Mouse (Mus musculus) liver, postnatal 0 days (tissue): ENCODE results near the gene Sptssa. TPM values are rescaled to one million over a fixed set of nuclear protein-coding genes. Genes with fewer than 3 reads are reported as not detected.

Source experiments
- ATAC-seq: fragments of 200-750 bp; cut with Nextera tagmentation; 2 replicates; pipeline ENCODE4 v1.8.0; 2017; ENCODE audit warnings: mild to moderate bottlenecking, moderate library complexity
- DNase-seq: peaks from one replicate; pipeline ENCODE4 v3.0.0-alpha.2; 2016
- H3K27ac ChIP-seq: fragments of 300-500 bp; sonication (generic); 2 replicates; pipeline ENCODE4 v1.5.1; 2014; ENCODE audit warnings: antibody characterized with exemption, moderate library complexity, mild to moderate bottlenecking, low read depth
- H3K27me3 ChIP-seq: fragments of 300-500 bp; sonication (generic); 2 replicates; pipeline ENCODE4 v1.6.1; 2014; ENCODE audit warnings: low read length, control low read depth, mixed read lengths; ENCODE audit not compliant: insufficient read depth
- H3K36me3 ChIP-seq: fragments of 300-500 bp; sonication (generic); replicated peaks from 2 replicates; pipeline ENCODE4 v1.6.1; 2014; ENCODE audit warnings: mild to moderate bottlenecking, control low read depth, low read length, moderate library complexity, mixed read lengths; ENCODE audit not compliant: insufficient read depth
- H3K4me1 ChIP-seq: fragments of 300-500 bp; sonication (generic); 2 replicates; pipeline ENCODE4 v1.6.1; 2014; ENCODE audit warnings: antibody characterized with exemption, mild to moderate bottlenecking, control low read depth; ENCODE audit not compliant: insufficient read depth
- H3K4me2 ChIP-seq: fragments of 300-500 bp; sonication (generic); 2 replicates; pipeline ENCODE4 v1.6.1; 2014; ENCODE audit warnings: low read depth, mild to moderate bottlenecking, low read length, moderate library complexity, mixed read lengths
- H3K4me3 ChIP-seq: fragments of 300-500 bp; sonication (generic); 2 replicates; pipeline ENCODE4 v1.5.1; 2014; ENCODE audit warnings: low read depth, low read length
- H3K9ac ChIP-seq: fragments of 300-500 bp; sonication (generic); replicated peaks from 2 replicates; pipeline ENCODE4 v1.6.1; 2014; ENCODE audit warnings: mild to moderate bottlenecking, moderate library complexity
- H3K9me3 ChIP-seq: fragments of 300-500 bp; sonication (generic); 2 replicates; pipeline ENCODE4 v1.6.1; 2016; ENCODE audit warnings: mild to moderate bottlenecking, control low read depth, low read length, mixed read lengths
- CTCF ChIP-seq: sonication (generic); IDR thresholded peaks from 2 replicates; pipeline ENCODE4 v1.5.1; 2016; ENCODE audit warnings: antibody characterized with exemption, low read depth
- EP300 ChIP-seq: IDR thresholded peaks from 2 replicates; pipeline ENCODE4 v1.6.1; 2016; ENCODE audit warnings: antibody characterized with exemption, low read depth, mild to moderate bottlenecking
- WGBS: fragments of 180-500 bp; shearing (Covaris S2); extraction: QIAGEN DNeasy Blood & Tissue Kit; methylation state at CpG from one replicate; pipeline ENCODE4 v1.1.7; 2014; ENCODE audit not compliant: insufficient replicate concordance; 5-methylcytosine and 5-hydroxymethylcytosine counted together
- polyA plus RNA-seq: library from polyadenylated mRNA; unstranded; fragments of >200 nt; fragmentation: Nextera tagmentation; extraction: Ambion mirVana; gene quantifications from 2 replicates; pipeline ENCODE4 v1.2.1, GENCODE M21; 2015

Sptssa gene
- polyA plus RNA-seq, 1 experiment from 2014 or later = 119 TPM

- Histone ChIP-seq H3K36me3 (no peaks in the 10 kb centered on the region; the same call in 1 of the 2 replicates), H3K4me3 (no peak overlapping the region), H3K9ac (no peak overlapping the region), H3K9me3 (no peaks in the 10 kb centered on the region), H3K27me3 (no peaks in the 10 kb centered on the region), H3K27ac (peak overlapping the region; percentile 35; the same call in 1 of the 2 replicates), H3K4me2 (peak overlapping the region; percentile 28; the same call in 1 of the 2 replicates), H3K4me1 (peaks cover 35% of the 10 kb centered on the region)
- DNase-seq (peak; percentile 30), ATAC-seq (no peak)
- no peak for TF ChIP-seq EP300
- no peak for TF ChIP-seq CTCF
- WGBS = 50% methylated on average over 12 of the region's 12 CpGs
These were observed 4.0 kb downstream of the Sptssa start for GRCm38 (mm10) chr12:54652346-54652745.

GRCm38 (mm10) chr12:54651820-54652219 is 4.6 kb downstream of the Sptssa start:
- Histone ChIP-seq H3K27me3 (no peaks in the 10 kb centered on the region), H3K27ac (peak overlapping the region; percentile 35; the same call in 1 of the 2 replicates), H3K4me1 (peaks cover 30% of the 10 kb centered on the region), H3K4me2 (peak overlapping the region; percentile 28; the same call in 1 of the 2 replicates), H3K4me3 (no peak overlapping the region), H3K36me3 (no peaks in the 10 kb centered on the region; the same call in 1 of the 2 replicates), H3K9me3 (no peaks in the 10 kb centered on the region), H3K9ac (no peak overlapping the region)
- TF ChIP-seq EP300 (no peak), CTCF (no peak)
- no peak for DNase-seq
- 39% methylated on average over 8 of the region's 8 CpGs for WGBS
- ATAC-seq = no peak

- Histone ChIP-seq H3K9ac (no peak overlapping the region), H3K4me3 (no peak overlapping the region), H3K4me1 (peaks cover 28% of the 10 kb centered on the region), H3K27ac (no peak overlapping the region), H3K27me3 (no peaks in the 10 kb centered on the region), H3K9me3 (no peaks in the 10 kb centered on the region), H3K4me2 (no peak overlapping the region), H3K36me3 (no peaks in the 10 kb centered on the region; the same call in 1 of the 2 replicates)
- no peak for ATAC-seq
- DNase-seq = no peak
- 63% methylated on average over 1 of the region's 1 CpGs for WGBS
- TF ChIP-seq CTCF = no peak
- no peak for TF ChIP-seq EP300
These were observed 5.2 kb downstream of the Sptssa start for GRCm38 (mm10) chr12:54651158-54651557.

DNA sequence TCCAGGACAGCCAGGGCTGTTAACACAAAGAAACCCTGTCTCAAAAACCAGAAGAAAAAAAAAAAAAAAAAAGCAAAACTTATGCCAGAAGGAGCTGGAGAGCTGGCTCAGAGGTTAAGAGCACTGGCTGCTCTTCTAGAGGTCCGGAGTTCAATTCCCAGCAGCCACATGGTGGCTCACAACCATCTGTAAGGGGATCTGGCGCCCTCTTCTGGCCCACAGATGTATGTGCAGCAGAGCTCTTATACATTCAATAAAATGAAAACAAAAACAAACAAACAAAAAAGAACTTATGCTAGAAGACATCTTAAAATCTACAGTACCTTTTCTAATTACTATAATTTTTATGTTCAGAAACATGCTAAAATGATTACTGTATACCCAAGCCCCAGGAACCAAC is 11.4 kb downstream of the Sptssa start:
- 65% methylated on average over 2 of the region's 2 CpGs for WGBS
- ATAC-seq (no peak), DNase-seq (no peak)
- no peaks in the 10 kb centered on the region; the same call in 1 of the 2 replicates for H3K36me3 ChIP-seq
- H3K4me3 ChIP-seq = no peak overlapping the region
- no peaks in the 10 kb centered on the region for H3K9me3 ChIP-seq
- no peak overlapping the region for H3K27ac ChIP-seq
- no peaks in the 10 kb centered on the region for H3K27me3 ChIP-seq
- TF ChIP-seq EP300 (no peak), CTCF (peak; percentile 58)
- no peak overlapping the region for H3K4me2 ChIP-seq
- H3K4me1 ChIP-seq = no peaks in the 10 kb centered on the region; the same call in 1 of the 2 replicates
- no peak overlapping the region for H3K9ac ChIP-seq

- Histone ChIP-seq H3K9ac (no peak overlapping the region), H3K4me2 (no peak overlapping the region), H3K27ac (no peak overlapping the region), H3K36me3 (no peaks in the 10 kb centered on the region; the same call in 1 of the 2 replicates), H3K9me3 (no peaks in the 10 kb centered on the region), H3K4me3 (no peak overlapping the region), H3K27me3 (no peaks in the 10 kb centered on the region), H3K4me1 (no peaks in the 10 kb centered on the region; the same call in 1 of the 2 replicates)
- TF ChIP-seq EP300 (no peak), CTCF (no peak)
- ATAC-seq (no peak), DNase-seq (no peak)
- 31% methylated on average over 5 of the region's 5 CpGs for WGBS
These were observed 13.0 kb downstream of the Sptssa start for GRCm38 (mm10) chr12:54643320-54643892.

- Histone ChIP-seq H3K27ac (no peak overlapping the region), H3K4me1 (no peaks in the 10 kb centered on the region; the same call in 1 of the 2 replicates), H3K36me3 (no peaks in the 10 kb centered on the region), H3K9ac (no peak overlapping the region), H3K4me3 (no peak overlapping the region), H3K27me3 (no peaks in the 10 kb centered on the region), H3K9me3 (no peaks in the 10 kb centered on the region), H3K4me2 (no peak overlapping the region)
- ATAC-seq (no peak), DNase-seq (no peak)
- WGBS = 78% methylated on average over 4 of the region's 4 CpGs
- TF ChIP-seq CTCF (no peak), EP300 (no peak)
These were observed 15.0 kb downstream of the Sptssa start for GRCm38 (mm10) chr12:54641374-54641773.
